Mouse (Mus musculus) lung, postnatal 0 days (tissue): ENCODE results near the gene Ptprg.

Source experiments
- CTCF ChIP-seq: IDR thresholded peaks from 2 replicates; pipeline ENCODE4 v1.5.1; 2016; ENCODE audit warnings: antibody characterized with exemption, mild to moderate bottlenecking
- EP300 ChIP-seq: IDR thresholded peaks from 2 replicates; pipeline ENCODE4 v1.6.1; 2016; ENCODE audit warnings: antibody characterized with exemption, mild to moderate bottlenecking, control low read depth

GRCm38 (mm10) chr14:12059149-12059548 lies 505.8 kb downstream of the Ptprg start:
- TF ChIP-seq CTCF (no peak), EP300 (peak; percentile 67)
